Mouse (Mus musculus): ENCODE results near the gene Gm5862.
"Not testable (repeated sequence)": the region's sequence is repeated elsewhere in the genome, so short reads cannot be mapped to it uniquely, and the experiment has no call there.

The Gm5862 gene

GRCm38 (mm10) chr5:26022816-26023215, at the start of gene Gm5862:
Gene Gm5862 (minus strand): TSS chr5:26022916.
- DNase-seq: not testable (repeated sequence)

DNA sequence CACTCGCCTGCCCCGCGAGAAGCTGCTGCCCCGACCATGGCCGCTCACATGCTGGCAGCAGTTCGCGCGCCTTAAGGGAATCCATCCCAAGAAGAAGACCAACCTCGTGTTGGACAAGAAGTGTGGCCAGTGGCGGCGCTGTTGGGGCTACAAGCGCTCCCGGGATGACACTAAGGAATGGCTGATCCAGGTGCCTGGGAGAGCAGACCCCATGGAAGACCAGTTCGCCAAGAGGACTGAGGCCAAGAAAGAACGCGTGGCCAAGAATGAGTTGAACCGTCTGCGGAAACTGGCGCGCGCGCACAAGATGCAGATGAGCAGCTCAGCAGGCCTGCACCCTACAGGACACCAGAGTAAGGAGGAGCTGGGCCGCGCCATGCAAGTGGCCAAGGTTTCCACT, 48.0 kb upstream of the Gm5862 start:
- DNase-seq: no peak

DNA sequence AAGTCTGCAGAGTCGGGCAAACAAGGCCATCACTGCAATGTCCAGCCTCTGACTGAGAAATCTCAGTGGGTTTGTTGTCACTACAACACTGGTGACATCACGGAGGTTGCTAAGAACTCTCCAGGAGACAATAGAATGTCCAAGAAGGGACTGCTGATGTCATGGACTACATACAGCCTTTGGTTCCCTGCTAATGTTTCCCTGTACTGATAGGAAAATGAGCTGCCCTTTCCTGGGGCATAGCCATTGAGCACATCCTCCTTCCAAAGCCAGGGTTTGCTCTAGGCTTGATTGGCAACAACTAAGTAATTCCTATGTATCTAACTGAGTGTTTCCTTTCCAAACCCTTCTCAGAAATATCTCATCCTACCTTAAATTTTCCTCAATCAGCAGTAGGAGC, 35.8 kb upstream of the Gm5862 start, which contains the start of gene Gm7347:
Gene Gm7347, minus strand, starts transcription at position 101 of the 400 bp plus-strand sequence.
- DNase-seq: not testable (repeated sequence)

- DNase-seq: not testable (repeated sequence)
Observed at GRCm38 (mm10) chr5:26039458-26039857, 16.7 kb upstream of the Gm5862 start, which contains the start of gene Speer4a. Gene Speer4a (minus strand): TSS chr5:26039558.

DNA sequence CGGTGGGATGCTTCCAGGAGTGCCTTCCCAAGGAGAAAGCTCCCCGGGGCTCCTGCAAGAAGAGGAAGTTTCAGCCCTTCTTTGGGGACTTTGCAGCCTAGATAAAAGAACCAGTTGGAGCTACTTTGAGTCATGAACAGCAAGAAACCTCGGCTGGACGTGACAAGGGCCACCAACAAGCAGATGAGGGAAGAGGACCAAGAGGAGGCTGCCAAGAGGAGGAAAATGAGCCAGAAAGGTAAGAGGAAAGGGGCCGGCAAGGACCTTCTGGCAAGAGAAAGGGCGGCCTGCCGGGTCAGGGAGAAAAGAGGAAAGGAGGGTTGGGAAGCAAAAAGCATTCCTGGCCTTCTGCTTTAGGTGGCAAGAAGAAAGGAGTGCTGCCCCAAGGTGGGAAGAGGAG, 15.0 kb downstream of the Gm5862 start:
- not testable (repeated sequence) for DNase-seq

DNA sequence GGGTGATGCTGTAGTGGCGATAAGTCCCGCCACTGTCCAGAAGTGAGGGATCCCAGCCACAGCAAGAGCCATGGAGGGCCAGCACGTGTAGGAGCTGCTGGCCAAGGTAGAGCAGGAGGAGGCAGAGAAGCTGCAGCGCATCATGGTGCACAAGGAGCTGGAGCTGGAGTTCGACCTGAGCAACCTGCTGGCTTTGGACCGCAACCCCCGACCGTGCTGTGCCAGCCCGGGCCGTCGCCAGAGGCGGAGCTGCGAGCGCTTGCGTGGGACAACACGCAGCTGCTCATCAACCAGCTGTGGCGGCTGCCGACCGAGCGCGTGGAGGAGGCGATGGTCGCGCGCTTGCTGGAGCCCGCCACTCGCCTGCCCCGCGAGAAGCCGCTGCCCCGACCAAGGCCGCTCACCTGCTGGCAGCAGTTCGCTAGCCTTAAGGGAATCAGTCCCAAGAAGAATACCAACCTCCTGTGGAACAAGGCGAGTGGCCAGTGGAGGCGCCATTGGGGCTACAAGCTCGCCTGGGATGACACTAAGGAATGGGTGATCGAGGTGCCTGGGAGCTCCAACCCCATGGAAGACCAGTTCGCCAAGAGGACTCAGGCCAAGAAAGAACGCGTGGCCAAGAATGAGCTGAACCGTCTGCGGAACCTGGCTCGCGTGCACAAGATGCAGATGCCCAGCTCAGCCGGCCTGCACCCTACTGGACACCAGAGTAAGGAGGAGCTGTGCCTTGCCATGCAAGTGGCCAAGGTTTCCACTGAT, 15.6 kb downstream of the Gm5862 start:
- DNase-seq: not testable (repeated sequence)

- DNase-seq: not testable (repeated sequence)
Observed at GRCm38 (mm10) chr5:26004698-26005097, 18.0 kb downstream of the Gm5862 start, which contains the start of gene Gm1979. Gene Gm1979 (minus strand): TSS chr5:26004798.

DNA sequence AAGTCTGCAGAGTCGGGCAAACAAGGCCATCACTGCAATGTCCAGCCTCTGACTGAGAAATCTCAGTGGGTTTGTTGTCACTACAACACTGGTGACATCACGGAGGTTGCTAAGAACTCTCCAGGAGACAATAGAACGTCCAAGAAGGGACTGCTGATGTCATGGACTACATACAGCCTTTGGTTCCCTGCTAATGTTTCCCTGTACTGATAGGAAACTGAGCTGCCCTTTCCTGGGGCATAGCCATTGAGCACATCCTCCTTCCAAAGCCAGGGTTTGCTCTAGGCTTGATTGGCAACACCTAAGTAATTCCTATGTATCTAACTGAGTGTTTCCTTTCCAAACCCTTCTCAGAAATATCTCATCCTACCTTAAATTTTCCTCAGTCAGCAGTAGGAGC, 34.2 kb downstream of the Gm5862 start, which contains the start of gene Gm21698:
Gene Gm21698, minus strand, starts transcription at position 101 of the 400 bp plus-strand sequence.
- not testable (repeated sequence) for DNase-seq

DNA sequence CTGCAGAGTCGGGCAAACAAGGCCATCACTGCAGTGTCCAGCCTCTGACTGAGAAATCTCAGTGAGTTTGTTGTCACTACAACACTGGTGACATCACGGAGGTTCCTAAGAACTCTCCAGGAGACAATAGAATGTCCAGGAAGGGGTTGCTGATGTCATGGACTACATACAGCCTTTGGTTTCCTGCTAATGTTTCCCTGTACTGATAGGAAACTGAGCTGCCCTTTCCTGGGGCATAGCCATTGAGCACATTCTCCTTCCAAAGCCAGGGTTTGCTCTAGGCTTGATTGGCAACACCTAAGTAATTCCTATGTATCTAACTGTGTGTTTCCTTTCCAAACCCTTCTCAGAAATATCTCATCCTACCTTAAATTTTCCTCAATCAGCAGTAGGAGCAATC, 50.2 kb downstream of the Gm5862 start, which contains the start of gene Gm21680:
Gene Gm21680, minus strand, starts transcription at position 101 of the 400 bp plus-strand sequence.
- DNase-seq: not testable (repeated sequence)

Data from B cell, adult 2 months (primary cell).